Mouse (Mus musculus) kidney, adult 2 months (tissue): ENCODE data around the gene Tnfsf14.

Experiments used
- CTCF ChIP-seq: fragments of 200-500 bp; conservative IDR thresholded peaks from 2 replicates; pipeline ENCODE4 v1.5.1; 2011; ENCODE audit warnings: low read depth, mild to moderate bottlenecking, control low read depth, low read length, moderate library complexity, mixed read lengths; ENCODE audit not compliant: insufficient read depth, insufficient read length
- POLR2A ChIP-seq: fragments of 200-500 bp; IDR thresholded peaks from one replicate; pipeline ENCODE4 v1.6.1; 2011; ENCODE audit warnings: low read depth, low read length, control low read depth

GRCm38 (mm10) chr17:57218335-57218900, 24.4 kb upstream of the Tnfsf14 start:
- TF ChIP-seq CTCF (no peak), POLR2A (no peak)
